Mouse (Mus musculus): ENCODE measurements around the gene Gm3435.
"Not testable (repeated sequence)": the region's sequence is repeated elsewhere in the genome, so short reads cannot be mapped to it uniquely, and the experiment has no call there.

DNA sequence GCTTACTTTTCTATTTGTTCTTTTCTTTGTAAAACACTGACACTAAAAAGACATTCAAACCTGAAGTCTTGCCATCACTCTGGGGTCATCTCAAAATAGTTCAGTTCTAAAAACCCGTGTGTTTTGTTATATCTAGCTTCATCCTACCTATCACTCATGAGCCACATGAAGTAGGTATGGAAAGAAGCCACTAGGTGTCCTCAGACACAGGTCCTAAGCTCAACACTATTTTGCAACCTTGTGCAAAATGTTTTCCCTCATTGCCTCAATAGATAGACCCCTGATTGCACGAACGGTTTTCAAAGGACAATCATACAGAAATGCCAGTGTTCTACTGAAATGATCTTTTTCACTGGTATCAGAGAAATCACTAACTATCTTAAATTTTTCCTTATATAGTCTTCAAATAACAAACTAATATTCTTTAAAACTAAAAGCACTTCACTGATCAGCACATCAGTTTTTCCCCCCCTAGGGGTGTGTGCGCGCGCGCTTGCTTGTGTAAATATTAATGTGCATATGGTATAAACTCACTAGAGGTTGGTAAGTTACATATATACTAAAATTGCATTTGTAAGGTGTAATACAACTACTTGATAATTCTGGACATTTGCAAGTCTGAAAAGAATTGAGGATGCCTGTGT, 32.1 kb upstream of the Gm3435 start:
- not testable (repeated sequence) for TF ChIP-seq CTCF (IDR thresholded peaks at IDR 0.05; ENCODE audit: low read depth, low read length); POLR2A (IDR thresholded peaks at IDR 0.05; ENCODE audit: extremely low read depth, insufficient read depth, low read length)
